Mouse (Mus musculus) midbrain, embryonic 12.5 days (tissue): ENCODE results near the gene Slc25a14. TPM values are rescaled to one million over a fixed set of nuclear protein-coding genes. Genes with fewer than 3 reads are reported as not detected.
A peak's percentile ranks its signal among the peaks of the same experiment; 100 is the strongest.

Experiments used
- ATAC-seq: fragments of 200-750 bp; cut with Nextera tagmentation; 2 replicates; pipeline ENCODE4 v1.8.0; 2017; ENCODE audit warnings: low read depth, moderate TSS enrichment, moderate library complexity; ENCODE audit not compliant: low FRiP score
- H3K27ac ChIP-seq: fragments of 300-500 bp; sonication (generic); replicated peaks from 2 replicates; pipeline ENCODE4 v1.5.1; 2016; ENCODE audit warnings: mild to moderate bottlenecking
- H3K27me3 ChIP-seq: fragments of 300-500 bp; sonication (generic); 2 replicates; pipeline ENCODE4 v1.6.1; 2016; ENCODE audit warnings: mild to moderate bottlenecking
- H3K36me3 ChIP-seq: fragments of 300-500 bp; sonication (generic); 2 replicates; pipeline ENCODE4 v1.6.1; 2016
- H3K4me1 ChIP-seq: fragments of 300-500 bp; sonication (generic); 2 replicates; pipeline ENCODE4 v1.6.1; 2016
- H3K4me2 ChIP-seq: fragments of 300-500 bp; sonication (generic); replicated peaks from 2 replicates; pipeline ENCODE4 v1.6.1; 2016; ENCODE audit warnings: mild to moderate bottlenecking, moderate library complexity
- H3K4me3 ChIP-seq: fragments of 300-500 bp; sonication (generic); 2 replicates; pipeline ENCODE4 v1.5.1; 2016; ENCODE audit warnings: mild to moderate bottlenecking
- H3K9ac ChIP-seq: fragments of 300-500 bp; sonication (generic); replicated peaks from 2 replicates; pipeline ENCODE4 v1.6.1; 2016; ENCODE audit warnings: mild to moderate bottlenecking, moderate library complexity
- H3K9me3 ChIP-seq: fragments of 300-500 bp; sonication (generic); 2 replicates; pipeline ENCODE4 v1.6.1; 2016; ENCODE audit warnings: mild to moderate bottlenecking
- WGBS: fragments of 180-500 bp; shearing (Covaris S2); methylation state at CpG from one replicate; pipeline ENCODE4 v1.1.7; 2016; 5-methylcytosine and 5-hydroxymethylcytosine counted together
- polyA plus RNA-seq: library from polyadenylated mRNA; unstranded; fragments of >200 nt; fragmentation: Nextera tagmentation; extraction: Ambion mirVana; gene quantifications from 2 replicates; pipeline ENCODE4 v1.2.1, GENCODE M21; 2016

The Slc25a14 gene
- 27.4 and 30.2 TPM in 2 replicates for polyA plus RNA-seq

GRCm38 (mm10) chrX:48623379-48624053 is at the start of gene Slc25a14:
Gene Slc25a14 (plus strand): TSS chrX:48623413.
- H3K27ac ChIP-seq = peak within 1 kb of the TSS; percentile 83
- H3K9me3 ChIP-seq = no peaks in the 10 kb centered on the region
- H3K4me1 ChIP-seq = no peaks in the 10 kb centered on the region
- H3K27me3 ChIP-seq = no peaks in the 10 kb centered on the region
- peak within 1 kb of the TSS; percentile 57 for H3K4me3 ChIP-seq
- peak within 1 kb of the TSS; percentile 54 for H3K4me2 ChIP-seq
- H3K9ac ChIP-seq = peak within 1 kb of the TSS; percentile 59
- 29% methylated on average over 36 of the region's 38 CpGs for WGBS
- ATAC-seq = peak; percentile 97
- no peaks in the 10 kb centered on the region for H3K36me3 ChIP-seq

GRCm38 (mm10) chrX:48583332-48583731 is 39.9 kb upstream of the Slc25a14 start:
- H3K9ac ChIP-seq = no peak overlapping the region
- no peak for ATAC-seq
- H3K9me3 ChIP-seq = no peaks in the 10 kb centered on the region

GRCm38 (mm10) chrX:48593721-48594098 is 29.5 kb upstream of the Slc25a14 start:
- H3K27me3 ChIP-seq = no peaks in the 10 kb centered on the region
- peak overlapping the region; percentile 89 for H3K27ac ChIP-seq
- H3K9me3 ChIP-seq = no peaks in the 10 kb centered on the region
- peaks cover 16% of the 10 kb centered on the region; the same call in 1 of the 2 replicates for H3K36me3 ChIP-seq
- 0 out of 2 replicates have a peak, but pooled peaks cover 3% of the 10 kb centered on the region for H3K4me1 ChIP-seq
- peak overlapping the region; percentile 79 for H3K9ac ChIP-seq
- H3K4me3 ChIP-seq = peak overlapping the region; percentile 64
- ATAC-seq = no peak
- 24% methylated on average over 11 of the region's 15 CpGs for WGBS
- H3K4me2 ChIP-seq = peak overlapping the region; percentile 50

More at GRCm38 (mm10) chrX:48583332-48583731, 39.9 kb upstream of the Slc25a14 start:
- Histone ChIP-seq H3K4me3 (no peak overlapping the region), H3K36me3 (peaks cover 33% of the 10 kb centered on the region), H3K27ac (no peak overlapping the region), H3K4me2 (no peak overlapping the region), H3K27me3 (no peaks in the 10 kb centered on the region), H3K4me1 (no peaks in the 10 kb centered on the region)

GRCm38 (mm10) chrX:48594099-48594760 is 29.0 kb upstream of the Slc25a14 start, which contains the start of gene Zfp280c:
Gene Zfp280c (minus strand): TSS chrX:48594504.
- 18% methylated on average over 38 of the region's 45 CpGs for WGBS
- Histone ChIP-seq H3K9ac (peak within 1 kb of the TSS; percentile 79), H3K27me3 (no peaks in the 10 kb centered on the region), H3K27ac (peak within 1 kb of the TSS; percentile 89), H3K4me2 (peak within 1 kb of the TSS; percentile 50), H3K4me3 (peak within 1 kb of the TSS; percentile 64), H3K4me1 (0 out of 2 replicates have a peak, but pooled peaks cover 3% of the 10 kb centered on the region), H3K36me3 (peaks cover 13% of the 10 kb centered on the region; the same call in 1 of the 2 replicates), H3K9me3 (no peaks in the 10 kb centered on the region)
- ATAC-seq = peak; percentile 89

- ATAC-seq = no peak
- Histone ChIP-seq H3K4me3 (no peak overlapping the region), H3K27ac (no peak overlapping the region), H3K27me3 (no peaks in the 10 kb centered on the region), H3K4me2 (no peak overlapping the region), H3K9me3 (no peaks in the 10 kb centered on the region), H3K4me1 (0 out of 2 replicates have a peak, but pooled peaks cover 3% of the 10 kb centered on the region), H3K36me3 (0 out of 2 replicates have a peak, but pooled peaks cover 2% of the 10 kb centered on the region), H3K9ac (no peak overlapping the region)
- 86% methylated on average over 9 of the region's 9 CpGs for WGBS
Observed at GRCm38 (mm10) chrX:48596053-48596452, 27.2 kb upstream of the Slc25a14 start.

GRCm38 (mm10) chrX:48596906-48597305 is 26.3 kb upstream of the Slc25a14 start:
- Histone ChIP-seq H3K27ac (no peak overlapping the region), H3K4me2 (no peak overlapping the region), H3K9ac (no peak overlapping the region), H3K4me1 (0 out of 2 replicates have a peak, but pooled peaks cover 3% of the 10 kb centered on the region), H3K27me3 (no peaks in the 10 kb centered on the region), H3K36me3 (no peaks in the 10 kb centered on the region), H3K9me3 (no peaks in the 10 kb centered on the region), H3K4me3 (no peak overlapping the region)
- no peak for ATAC-seq
- 91% methylated on average over 5 of the region's 5 CpGs for WGBS

- WGBS = 77% methylated on average over 2 of the region's 2 CpGs
- H3K36me3 ChIP-seq = no peaks in the 10 kb centered on the region
- no peaks in the 10 kb centered on the region for H3K4me1 ChIP-seq
- ATAC-seq = no peak
- no peak overlapping the region for H3K4me2 ChIP-seq
- H3K9ac ChIP-seq = no peak overlapping the region
- H3K27me3 ChIP-seq = no peaks in the 10 kb centered on the region
- no peaks in the 10 kb centered on the region for H3K9me3 ChIP-seq
- no peak overlapping the region for H3K27ac ChIP-seq
- no peak overlapping the region for H3K4me3 ChIP-seq
Observed at GRCm38 (mm10) chrX:48604872-48605271, 18.3 kb upstream of the Slc25a14 start.

GRCm38 (mm10) chrX:48623049-48623378 is 199 bp upstream of the Slc25a14 start:
- peak overlapping the region; percentile 57 for H3K4me3 ChIP-seq
- no peaks in the 10 kb centered on the region for H3K27me3 ChIP-seq
- peak overlapping the region; percentile 54 for H3K4me2 ChIP-seq
- H3K36me3 ChIP-seq = no peaks in the 10 kb centered on the region
- no peaks in the 10 kb centered on the region for H3K4me1 ChIP-seq
- H3K9ac ChIP-seq = peak overlapping the region; percentile 59; the same call in 1 of the 2 replicates
- ATAC-seq = no peak
- no peaks in the 10 kb centered on the region for H3K9me3 ChIP-seq
- H3K27ac ChIP-seq = peak overlapping the region; percentile 83
- 15% methylated on average over 4 of the region's 4 CpGs for WGBS

GRCm38 (mm10) chrX:48624054-48624420 is 824 bp downstream of the Slc25a14 start:
- peak overlapping the region; percentile 54 for H3K4me2 ChIP-seq
- H3K4me1 ChIP-seq = no peaks in the 10 kb centered on the region
- H3K4me3 ChIP-seq = peak overlapping the region; percentile 57
- H3K27me3 ChIP-seq = no peaks in the 10 kb centered on the region
- H3K9ac ChIP-seq = peak overlapping the region; percentile 59
- H3K27ac ChIP-seq = peak overlapping the region; percentile 83
- no peaks in the 10 kb centered on the region for H3K9me3 ChIP-seq
- WGBS = 35% methylated on average over 9 of the region's 9 CpGs
- no peaks in the 10 kb centered on the region for H3K36me3 ChIP-seq
- ATAC-seq = no peak

- no peak overlapping the region for H3K27ac ChIP-seq
- no peak overlapping the region for H3K4me3 ChIP-seq
- 65% methylated on average over 2 of the region's 2 CpGs for WGBS
- no peak for ATAC-seq
- H3K27me3 ChIP-seq = no peaks in the 10 kb centered on the region
- H3K4me2 ChIP-seq = no peak overlapping the region
- no peaks in the 10 kb centered on the region for H3K9me3 ChIP-seq
- H3K36me3 ChIP-seq = 0 out of 2 replicates have a peak, but pooled peaks cover 4% of the 10 kb centered on the region
- H3K9ac ChIP-seq = no peak overlapping the region
- no peaks in the 10 kb centered on the region for H3K4me1 ChIP-seq
Observed at GRCm38 (mm10) chrX:48637032-48637431, 13.8 kb downstream of the Slc25a14 start.

- WGBS = 91% methylated on average over 2 of the region's 2 CpGs
- no peak for ATAC-seq
- Histone ChIP-seq H3K36me3 (no peaks in the 10 kb centered on the region), H3K27me3 (no peaks in the 10 kb centered on the region), H3K4me3 (no peak overlapping the region), H3K4me2 (no peak overlapping the region), H3K4me1 (no peaks in the 10 kb centered on the region), H3K9ac (no peak overlapping the region), H3K27ac (no peak overlapping the region), H3K9me3 (no peaks in the 10 kb centered on the region)
Observed at GRCm38 (mm10) chrX:48644122-48644521, 20.9 kb downstream of the Slc25a14 start.

- Histone ChIP-seq H3K4me1 (no peaks in the 10 kb centered on the region), H3K4me3 (no peak overlapping the region), H3K36me3 (no peaks in the 10 kb centered on the region), H3K9ac (no peak overlapping the region), H3K27me3 (no peaks in the 10 kb centered on the region), H3K9me3 (no peaks in the 10 kb centered on the region), H3K4me2 (no peak overlapping the region), H3K27ac (no peak overlapping the region)
- 29% methylated on average over 6 of the region's 6 CpGs for WGBS
- no peak for ATAC-seq
Observed at GRCm38 (mm10) chrX:48666807-48667206, 43.6 kb downstream of the Slc25a14 start.
